Mouse (Mus musculus): ENCODE results near the gene Sox4. TPM values are rescaled to one million over a fixed set of nuclear protein-coding genes. Genes with fewer than 3 reads are reported as not detected.
A peak's percentile ranks its signal among the peaks of the same experiment; 100 is the strongest.

The Sox4 gene
- 10 to 100 TPM; 54.7 to 70.7 TPM for total RNA-seq (2021)

GRCm38 (mm10) chr13:28953581-28953991 lies at the start of gene Sox4:
Gene Sox4, minus strand, starts transcription at chr13:28953713.
- intact Hi-C loops (cut with DNase I), result loop anchor here (5.0 kb wide), 1 partner anchor 181 kb away; no protein-coding TSS in a partner anchor
- peak; percentile 98 to 99 for DNase-seq (ENCODE audit: extremely low spot score in 1 of 2, low spot score in 2 of 2)

GRCm38 (mm10) chr13:28991899-28992664 lies 38.6 kb upstream of the Sox4 start:
- no peak for DNase-seq (ENCODE audit: extremely low spot score in 1 of 2, low spot score in 2 of 2)
- intact Hi-C loops (cut with DNase I), result no loop called here

GRCm38 (mm10) chr13:28988751-28989703 lies 35.5 kb upstream of the Sox4 start:
- intact Hi-C loops (cut with DNase I), result no loop called here
- no peak for DNase-seq (ENCODE audit: extremely low spot score in 1 of 2, low spot score in 2 of 2)

GRCm38 (mm10) chr13:28980681-28981080 lies 27.2 kb upstream of the Sox4 start:
- no peak for DNase-seq (ENCODE audit: extremely low spot score in 1 of 2, low spot score in 2 of 2)
- intact Hi-C loops (cut with DNase I), result no loop called here

GRCm38 (mm10) chr13:28975011-28975410 lies 21.5 kb upstream of the Sox4 start:
- intact Hi-C loops (cut with DNase I), result no loop called here
- DNase-seq (ENCODE audit: extremely low spot score in 1 of 2, low spot score in 2 of 2), result no peak

- intact Hi-C loops (cut with DNase I), result no loop called here
- DNase-seq (ENCODE audit: extremely low spot score in 1 of 2, low spot score in 2 of 2), result no peak
Measured at GRCm38 (mm10) chr13:28974597-28974996, 21.1 kb upstream of the Sox4 start.

GRCm38 (mm10) chr13:28960916-28961315 lies 7.4 kb upstream of the Sox4 start:
- intact Hi-C loops (cut with DNase I), result no loop called here

GRCm38 (mm10) chr13:28959458-28959978 lies 6.0 kb upstream of the Sox4 start:
- DNase-seq (ENCODE audit: extremely low spot score in 1 of 2, low spot score in 2 of 2), result peak; percentile 77 to 91
- intact Hi-C loops (cut with DNase I), result loop anchor here (2.0 to 5.0 kb wide), 3 partner anchors 58 to 875 kb away; no protein-coding TSS in a partner anchor

More at GRCm38 (mm10) chr13:28960916-28961315, 7.4 kb upstream of the Sox4 start:
- DNase-seq (ENCODE audit: extremely low spot score in 1 of 2, low spot score in 2 of 2), result no peak

- intact Hi-C loops (cut with DNase I), result loop anchor here (2.0 to 5.0 kb wide), 3 partner anchors 58 to 876 kb away; no protein-coding TSS in a partner anchor
- DNase-seq (ENCODE audit: extremely low spot score in 1 of 2, low spot score in 2 of 2), result peak in 1 of 2 experiments; percentile 62
Measured at GRCm38 (mm10) chr13:28959068-28959440, 5.5 kb upstream of the Sox4 start.

GRCm38 (mm10) chr13:28958211-28959067 lies 4.9 kb upstream of the Sox4 start:
- peak; percentile 68 to 89 for DNase-seq (ENCODE audit: extremely low spot score in 1 of 2, low spot score in 2 of 2)
- intact Hi-C loops (cut with DNase I), result loop anchor here (2.0 to 5.0 kb wide), 3 partner anchors 59 to 876 kb away; no protein-coding TSS in a partner anchor

- peak; percentile 94 to 97 for DNase-seq (ENCODE audit: extremely low spot score in 1 of 2, low spot score in 2 of 2)
- intact Hi-C loops (cut with DNase I), result loop anchor here (2.0 to 5.0 kb wide), 3 partner anchors 60 to 877 kb away; no protein-coding TSS in a partner anchor
Measured at GRCm38 (mm10) chr13:28957765-28958164, 4.3 kb upstream of the Sox4 start.

GRCm38 (mm10) chr13:28952576-28953571 lies 639 bp downstream of the Sox4 start:
- DNase-seq (ENCODE audit: extremely low spot score in 1 of 2, low spot score in 2 of 2), result peak in 1 of 2 experiments; percentile 74
- intact Hi-C loops (cut with DNase I), result loop anchor here (5.0 kb wide), 1 partner anchor 181 kb away; no protein-coding TSS in a partner anchor

- peak in 1 of 2 experiments; percentile 73 for DNase-seq (ENCODE audit: extremely low spot score in 1 of 2, low spot score in 2 of 2)
- intact Hi-C loops (cut with DNase I), result loop anchor here (5.0 kb wide), 1 partner anchor 180 kb away; no protein-coding TSS in a partner anchor
Measured at GRCm38 (mm10) chr13:28951691-28952575, 1.6 kb downstream of the Sox4 start.

- peak in 1 of 2 experiments; percentile 87 for DNase-seq (ENCODE audit: extremely low spot score in 1 of 2, low spot score in 2 of 2)
- intact Hi-C loops (cut with DNase I), result loop anchor here (1.0 to 5.0 kb wide), 2 partner anchors 179 to 532 kb away; no protein-coding TSS in a partner anchor
Measured at GRCm38 (mm10) chr13:28950623-28951491, 2.7 kb downstream of the Sox4 start.

- no peak for DNase-seq (ENCODE audit: extremely low spot score in 1 of 2, low spot score in 2 of 2)
- intact Hi-C loops (cut with DNase I), result loop anchor here (1.0 to 5.0 kb wide), 2 partner anchors 178 to 531 kb away; no protein-coding TSS in a partner anchor
Measured at GRCm38 (mm10) chr13:28950266-28950622, 3.3 kb downstream of the Sox4 start.

All from left cerebral cortex, postnatal 10 days (tissue).